Mouse (Mus musculus) urinary bladder, postnatal 14 days (tissue): ENCODE measurements at regions not wholly inside any gene's neighbourhood (a gene's known extent, or its start where the extent isn't known, plus 50 kb on each side); places are given as distances from the start of the nearest gene placed in this dataset.
"Not testable (repeated sequence)": the region's sequence is repeated elsewhere in the genome, so short reads cannot be mapped to it uniquely, and the experiment has no call there.

Experiments
- DNase-seq: peaks from one replicate; pipeline ENCODE4 v3.0.0; 2021; ENCODE audit warnings: low spot score

DNA sequence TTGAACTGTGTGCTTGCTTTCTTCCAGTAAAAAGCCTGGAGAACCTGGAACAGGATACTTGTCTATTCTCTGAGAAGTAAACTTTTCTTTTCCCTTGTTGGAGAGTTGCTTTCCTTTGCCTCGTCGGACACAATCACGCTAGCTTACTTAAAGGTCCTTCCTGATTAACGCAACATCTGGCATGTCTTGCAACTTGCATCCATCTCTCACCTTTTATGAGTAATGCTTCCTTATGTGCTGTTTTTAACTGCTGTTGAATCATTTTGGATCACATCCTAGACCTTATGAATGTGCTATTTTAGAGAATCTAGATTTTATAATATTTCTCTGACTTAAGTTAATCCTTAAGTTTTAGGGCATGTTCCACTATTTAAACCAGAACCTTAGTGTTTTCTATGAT, 188.4 kb upstream of the Pcsk5 start:
- no peak for DNase-seq

DNA sequence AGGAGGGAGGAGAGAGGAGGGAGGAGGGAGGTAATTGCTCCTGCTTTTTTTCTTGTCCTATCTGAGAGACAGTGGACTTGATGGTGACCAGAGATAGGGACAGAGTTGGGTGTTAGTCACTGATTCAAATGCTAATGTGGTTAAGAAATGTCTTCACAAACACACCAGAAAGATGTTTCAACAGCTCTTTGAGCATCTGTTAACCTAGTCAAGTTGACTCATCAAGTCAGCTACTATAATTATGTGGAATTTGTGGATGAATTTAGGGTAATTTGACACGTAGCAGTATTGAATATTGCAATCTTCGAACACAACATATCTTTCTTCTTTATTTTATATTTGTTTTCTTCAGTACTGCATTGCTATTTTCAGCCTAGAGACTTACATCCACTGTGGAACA, 182.9 kb upstream of the Pcsk5 start:
- DNase-seq, result no peak

DNA sequence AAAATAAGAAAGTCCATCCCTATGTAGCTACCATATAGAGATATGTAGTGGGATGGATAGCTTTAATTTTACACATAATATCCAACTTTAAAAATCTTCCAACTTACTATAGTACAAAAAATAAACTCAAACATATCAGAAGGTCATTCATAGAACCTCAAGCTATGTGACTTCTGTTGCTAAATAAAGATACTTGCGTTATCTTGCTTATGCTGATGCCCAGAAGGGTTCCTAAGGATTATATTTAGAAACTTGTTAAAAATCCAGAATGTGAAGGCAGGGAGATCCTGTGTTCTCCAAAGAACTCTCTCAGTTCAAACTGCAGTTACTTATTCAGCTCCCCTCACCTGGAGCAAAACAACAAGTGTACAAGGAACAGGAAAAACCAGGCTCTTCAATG, 177.9 kb upstream of the Pcsk5 start:
- DNase-seq, result no peak

DNA sequence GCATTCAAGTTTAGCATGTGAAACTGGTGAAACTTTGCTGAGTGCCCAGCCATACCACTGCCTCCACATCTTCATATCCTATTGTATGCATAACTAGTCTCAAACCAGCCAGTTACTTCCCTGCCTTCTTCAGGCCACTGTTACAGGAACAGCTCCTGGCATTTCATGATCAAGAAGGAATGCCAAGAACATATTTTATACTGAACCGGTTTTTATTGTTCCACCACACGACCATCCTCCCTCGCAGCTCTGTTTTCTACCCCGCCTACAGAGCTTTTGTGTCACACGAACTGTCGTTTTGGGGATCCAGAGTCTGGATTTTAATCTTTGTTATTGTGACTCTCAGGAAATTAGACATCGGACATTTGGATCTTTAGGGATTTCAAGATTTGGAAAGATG, 174.6 kb upstream of the Pcsk5 start:
- DNase-seq, result no peak

DNA sequence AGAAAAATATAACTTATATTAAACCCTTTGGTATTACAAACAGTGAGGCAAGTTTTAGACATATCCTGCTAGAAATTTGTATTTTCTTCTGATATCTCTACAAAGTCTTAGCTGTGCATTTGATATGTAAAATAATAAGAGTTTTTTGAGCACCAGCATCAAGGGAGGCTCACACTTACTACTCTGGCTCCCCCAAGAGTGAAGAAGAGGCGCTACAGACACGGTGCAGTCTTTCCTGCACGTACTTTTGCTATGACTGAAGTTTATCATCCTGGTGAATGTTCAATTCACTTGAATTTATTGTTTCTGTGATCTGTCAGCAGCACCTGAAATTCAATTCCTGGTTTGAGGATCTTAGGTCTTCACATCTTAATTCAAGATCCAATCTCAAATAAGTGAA, 160.1 kb upstream of the Pcsk5 start:
- DNase-seq, result no peak

DNA sequence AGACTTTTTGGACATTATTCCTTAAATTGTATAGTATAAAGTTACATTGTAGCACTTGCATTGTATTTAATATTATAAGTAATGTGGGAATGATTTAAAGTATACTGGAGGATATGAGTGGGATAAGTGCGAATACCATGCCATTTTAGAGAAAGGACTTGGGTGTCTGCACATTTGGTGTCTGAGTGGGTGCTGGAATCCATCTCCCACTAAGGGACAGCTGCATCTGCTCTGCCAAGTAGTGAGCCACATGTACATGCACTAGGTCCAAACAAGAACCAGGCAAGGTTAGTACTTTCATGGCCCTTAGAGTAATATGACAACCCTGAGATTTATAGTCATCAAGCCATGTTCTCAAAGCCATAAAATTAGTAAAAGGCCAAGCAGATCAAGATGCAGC, 146.0 kb upstream of the Pcsk5 start:
- DNase-seq, result no peak

DNA sequence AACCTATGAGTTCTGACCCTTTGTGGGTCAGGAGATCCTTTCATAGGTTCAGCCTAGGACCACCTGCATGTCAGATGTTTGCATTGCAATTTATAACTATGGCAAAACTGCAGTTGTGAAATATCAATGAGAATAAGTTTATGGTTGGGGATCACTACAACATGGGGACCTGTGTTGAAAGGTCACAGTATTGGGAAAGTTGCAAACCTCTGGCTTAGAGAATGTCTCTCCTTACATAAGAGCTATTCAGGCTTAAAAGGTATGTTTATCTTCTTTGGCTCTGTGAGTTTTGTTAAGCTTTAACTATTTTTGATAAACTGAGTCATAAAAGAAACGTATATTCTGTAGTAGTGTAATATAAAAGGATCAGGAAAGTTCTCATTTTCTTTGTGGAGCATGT, 128.1 kb upstream of the Pcsk5 start:
- no peak for DNase-seq

DNA sequence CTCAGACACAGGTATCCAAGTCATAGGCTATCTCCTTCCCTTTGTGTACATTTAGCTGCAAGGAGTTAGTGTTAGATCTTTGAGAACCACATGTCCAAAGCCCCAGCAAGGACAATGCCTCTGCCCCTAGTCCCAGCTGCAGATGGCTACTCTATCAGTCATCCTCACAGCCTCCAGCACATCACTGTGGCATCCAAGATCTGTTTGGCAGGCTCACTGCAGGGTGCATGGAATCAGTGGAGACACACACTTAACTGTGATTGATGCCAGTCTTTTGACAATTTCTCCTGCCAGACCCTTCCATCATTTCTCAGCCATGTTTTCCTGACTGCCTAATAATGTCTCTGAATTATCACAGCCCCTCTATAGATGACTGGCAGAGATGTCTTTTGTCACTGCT, 121.0 kb upstream of the Pcsk5 start:
- DNase-seq, result no peak

DNA sequence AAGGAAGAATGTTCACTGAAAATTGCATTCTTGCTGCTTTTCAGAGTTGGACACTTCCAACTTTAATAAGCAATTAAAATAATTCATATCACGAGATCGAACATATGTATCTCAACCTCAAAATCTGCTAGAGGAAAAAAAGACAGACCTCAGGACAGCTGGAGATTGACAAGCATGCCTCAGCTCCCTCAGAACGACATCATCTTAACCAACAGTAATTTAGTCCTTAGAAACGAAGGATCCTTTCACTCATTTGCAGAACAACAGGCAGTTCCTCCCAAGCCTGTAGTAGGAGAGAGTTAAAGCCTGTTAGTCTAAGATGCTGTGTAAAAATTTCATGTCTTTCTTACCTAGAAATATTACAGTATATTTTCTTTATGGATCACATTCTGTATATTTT, 95.2 kb upstream of the Pcsk5 start:
- no peak for DNase-seq

DNA sequence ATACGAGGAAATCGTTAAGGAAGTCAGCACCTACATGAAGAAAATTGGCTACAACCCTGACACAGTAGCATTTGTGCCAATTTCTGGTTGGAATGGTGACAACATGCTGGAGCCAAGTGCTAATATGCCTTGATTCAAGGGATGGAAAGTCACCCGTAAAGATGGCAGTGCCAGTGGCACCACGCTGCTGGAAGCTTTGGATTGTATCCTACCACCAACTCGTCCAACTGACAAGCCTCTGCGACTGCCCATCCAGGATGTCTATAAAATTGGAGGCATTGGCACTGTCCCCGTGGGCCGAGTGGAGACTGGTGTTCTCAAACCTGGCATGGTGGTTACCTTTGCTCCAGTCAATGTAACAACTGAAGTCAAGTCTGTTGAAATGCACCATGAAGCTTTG, 89.7 kb upstream of the Pcsk5 start:
- DNase-seq, result not testable (repeated sequence)

DNA sequence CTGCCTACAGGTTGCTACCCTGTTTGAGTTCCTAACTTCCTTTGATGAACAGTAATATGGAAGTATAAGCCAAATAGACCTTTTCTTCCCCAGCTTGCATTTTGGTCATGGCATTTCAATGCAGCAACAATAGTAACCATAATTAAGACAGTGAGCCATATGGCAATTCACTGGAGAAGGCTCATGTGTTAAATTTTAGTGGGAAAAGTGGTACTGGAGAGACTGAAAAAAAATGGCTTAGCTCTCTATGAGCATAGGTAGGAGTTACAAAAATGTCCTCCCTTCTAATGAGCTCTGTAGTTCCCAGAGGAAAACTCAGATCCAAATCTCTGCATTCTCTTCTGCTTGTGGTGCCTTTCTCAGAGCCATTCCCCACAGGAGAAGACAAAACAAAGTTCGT, 70.1 kb upstream of the Pcsk5 start:
- DNase-seq, result no peak

DNA sequence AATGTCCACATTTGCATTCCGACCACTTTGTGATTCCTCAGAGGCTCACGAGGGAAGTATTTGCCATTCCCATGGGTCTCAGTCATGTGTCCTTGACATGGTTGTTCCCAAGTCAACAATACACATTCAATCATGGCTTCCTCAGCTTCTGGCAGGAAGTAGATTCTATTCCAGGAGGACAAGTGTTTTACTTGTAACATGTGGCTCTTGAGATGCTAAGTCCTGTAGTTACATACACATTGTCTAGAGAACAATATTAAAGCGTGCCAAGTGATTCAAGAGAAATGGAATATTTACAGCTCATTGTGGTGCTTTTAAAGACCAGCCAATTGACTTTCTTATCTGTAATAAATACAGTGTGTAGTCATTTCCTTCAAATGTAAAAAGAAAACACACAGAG, 66.7 kb upstream of the Pcsk5 start:
- DNase-seq, result no peak

DNA sequence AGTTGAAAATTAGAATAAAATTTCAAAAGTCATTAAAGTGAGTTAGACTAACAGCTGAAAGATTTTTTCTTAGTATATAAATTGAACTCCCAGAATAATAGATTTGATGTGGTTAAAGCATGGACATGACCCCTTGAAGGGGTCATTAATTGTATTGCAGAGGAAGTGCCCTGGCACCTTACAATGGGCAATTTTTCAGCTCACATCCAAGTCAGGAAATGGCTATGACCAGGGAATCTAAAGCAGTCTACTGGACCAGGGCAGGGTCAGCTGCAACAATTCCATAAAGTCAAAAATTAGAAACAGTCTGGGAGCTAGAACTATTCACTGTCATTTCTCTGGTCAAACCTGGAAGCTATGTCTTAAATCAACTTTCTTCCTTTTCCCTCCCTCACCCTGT, 55.2 kb upstream of the Pcsk5 start:
- no peak for DNase-seq
